Mouse (Mus musculus): ENCODE measurements around the gene Shkbp1. TPM values are rescaled to one million over a fixed set of nuclear protein-coding genes. Genes with fewer than 3 reads are reported as not detected.
A peak's percentile ranks its signal among the peaks of the same experiment; 100 is the strongest.

Gene Shkbp1
- polyA plus RNA-seq, 1 experiment from 2014 or later = 52.4 TPM

GRCm38 (mm10) chr7:27327500-27327899 is 28.3 kb downstream of the Shkbp1 start:
- Histone ChIP-seq H3K4me1 (ENCODE audit: control insufficient read depth, insufficient read depth, low read length) (peaks cover 11% of the 10 kb centered on the region), H3K27ac (ENCODE audit: low read depth, low read length) (no peak overlapping the region), H3K9me3 (replicated peaks; ENCODE audit: control insufficient read depth, low read length) (no peaks in the 10 kb centered on the region), H3K4me2 (ENCODE audit: low read length) (no peak overlapping the region), H3K36me3 (ENCODE audit: control insufficient read depth, insufficient read depth, low read length) (0 out of 2 replicates have a peak, but pooled peaks cover 4% of the 10 kb centered on the region), H3K27me3 (replicated peaks; ENCODE audit: control insufficient read depth, insufficient read depth, low read length) (peaks cover 71% of the 10 kb centered on the region), H3K4me3 (ENCODE audit: low read depth, low read length) (no peak overlapping the region), H3K9ac (ENCODE audit: low read length) (no peak overlapping the region)
- DNase-seq (ENCODE audit: low spot score) (no peak), ATAC-seq (no peak)
- 93% methylated on average over 8 of the region's 8 CpGs for WGBS

DNA sequence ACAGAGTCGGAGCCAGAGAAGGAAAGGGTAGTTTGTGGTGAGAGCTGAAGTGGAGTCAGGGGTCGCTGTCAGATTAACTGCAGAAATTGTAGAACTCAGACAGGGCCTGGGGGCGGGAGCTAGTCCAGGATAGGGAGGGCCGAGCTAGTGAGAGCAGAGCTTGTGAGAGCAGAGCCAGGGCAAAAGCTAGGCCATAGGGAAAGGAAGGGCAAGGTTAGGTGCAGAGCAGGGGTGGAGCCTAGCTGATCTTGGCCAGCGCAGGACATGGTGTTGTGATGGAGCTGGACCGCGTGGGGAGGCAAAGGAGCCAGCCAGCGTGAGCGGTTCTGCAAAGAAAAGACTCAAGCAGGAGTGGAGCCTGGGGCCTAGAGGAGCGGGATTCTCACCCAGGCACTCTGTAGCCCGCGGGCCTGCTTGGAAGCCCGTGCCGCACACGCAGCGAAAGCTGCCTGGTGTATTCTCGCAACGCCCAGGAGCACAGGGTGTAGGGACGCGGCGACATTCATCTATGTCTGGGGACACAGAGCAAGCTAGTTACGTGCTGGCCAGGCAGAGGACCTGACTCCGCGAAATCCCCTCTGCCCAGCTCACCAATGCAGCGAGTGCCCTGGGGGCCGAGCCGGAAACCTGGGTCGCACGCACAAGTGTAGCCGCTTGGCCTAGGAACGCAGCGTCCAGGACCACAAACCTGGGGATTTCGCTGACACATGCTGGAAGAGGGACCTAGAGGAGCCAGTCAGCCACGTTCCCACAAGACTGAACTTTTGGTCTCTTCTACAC is 29.5 kb downstream of the Shkbp1 start:
- 41% methylated on average over 34 of the region's 34 CpGs for WGBS
- Histone ChIP-seq H3K4me2 (ENCODE audit: low read length) (peak overlapping the region; percentile 46; the same call in 1 of the 2 replicates), H3K27ac (ENCODE audit: low read depth, low read length) (no peak overlapping the region), H3K4me1 (ENCODE audit: control insufficient read depth, insufficient read depth, low read length) (peaks cover 11% of the 10 kb centered on the region), H3K27me3 (replicated peaks; ENCODE audit: control insufficient read depth, insufficient read depth, low read length) (peaks cover 59% of the 10 kb centered on the region), H3K36me3 (ENCODE audit: control insufficient read depth, insufficient read depth, low read length) (0 out of 2 replicates have a peak, but pooled peaks cover 4% of the 10 kb centered on the region), H3K9ac (ENCODE audit: low read length) (no peak overlapping the region), H3K4me3 (ENCODE audit: low read depth, low read length) (peak overlapping the region; percentile 19; the same call in 1 of the 2 replicates), H3K9me3 (replicated peaks; ENCODE audit: control insufficient read depth, low read length) (no peaks in the 10 kb centered on the region)
- DNase-seq (ENCODE audit: low spot score) (no peak), ATAC-seq (no peak)

DNA sequence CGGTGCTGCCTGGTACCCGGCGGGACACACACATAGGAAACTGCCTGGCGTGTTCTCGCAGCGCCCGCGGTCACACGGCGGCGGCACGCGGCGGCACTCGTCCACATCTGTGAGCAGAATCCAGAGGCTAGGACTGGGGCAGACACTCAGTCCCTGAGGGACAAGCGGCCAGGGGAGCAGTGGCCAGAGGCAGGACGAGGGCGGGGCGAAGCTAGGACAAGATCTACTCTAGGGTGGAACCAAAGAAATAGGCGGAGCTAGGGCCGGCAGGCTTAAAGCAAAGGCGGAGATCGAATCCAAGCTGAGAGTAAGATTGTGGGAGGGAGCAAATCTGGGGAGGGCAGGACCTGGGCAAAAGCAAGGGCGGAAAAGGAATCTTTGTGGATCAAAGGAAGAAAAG is 30.1 kb downstream of the Shkbp1 start:
- Histone ChIP-seq H3K9ac (ENCODE audit: low read length) (peak overlapping the region; percentile 49), H3K4me3 (ENCODE audit: low read depth, low read length) (peak overlapping the region; percentile 19; the same call in 1 of the 2 replicates), H3K27me3 (replicated peaks; ENCODE audit: control insufficient read depth, insufficient read depth, low read length) (peaks cover 53% of the 10 kb centered on the region), H3K4me2 (ENCODE audit: low read length) (peak overlapping the region; percentile 46), H3K9me3 (replicated peaks; ENCODE audit: control insufficient read depth, low read length) (no peaks in the 10 kb centered on the region), H3K36me3 (ENCODE audit: control insufficient read depth, insufficient read depth, low read length) (0 out of 2 replicates have a peak, but pooled peaks cover 4% of the 10 kb centered on the region), H3K27ac (ENCODE audit: low read depth, low read length) (no peak overlapping the region), H3K4me1 (ENCODE audit: control insufficient read depth, insufficient read depth, low read length) (peaks cover 6% of the 10 kb centered on the region)
- DNase-seq (ENCODE audit: low spot score) (no peak), ATAC-seq (no peak)
- WGBS = 3% methylated on average over 24 of the region's 24 CpGs

- H3K27me3 ChIP-seq (replicated peaks; ENCODE audit: control insufficient read depth, insufficient read depth, low read length) = peaks cover 46% of the 10 kb centered on the region
Observed at GRCm38 (mm10) chr7:27324928-27325327, 30.9 kb downstream of the Shkbp1 start.

DNA sequence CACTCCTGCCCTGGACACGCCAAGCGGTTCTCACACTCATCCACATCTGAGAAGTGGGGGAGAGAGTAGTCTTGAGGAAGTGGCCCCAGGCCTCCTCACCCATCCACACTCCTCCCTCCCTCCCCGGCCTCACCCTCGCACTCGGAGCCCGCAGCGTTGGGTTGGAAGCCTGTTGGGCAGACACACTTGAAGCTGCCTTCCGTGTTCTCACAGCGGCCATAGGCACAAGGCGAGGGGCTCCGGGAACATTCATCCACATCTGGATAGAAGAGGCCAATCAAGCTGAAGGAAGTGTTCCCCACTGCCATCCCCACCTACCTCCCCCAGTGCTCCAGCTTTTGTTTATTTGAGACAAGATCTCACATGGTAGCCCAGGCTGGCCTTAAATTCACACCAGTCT is 31.7 kb downstream of the Shkbp1 start:
- H3K27me3 ChIP-seq (replicated peaks; ENCODE audit: control insufficient read depth, insufficient read depth, low read length) = peaks cover 39% of the 10 kb centered on the region
- H3K9ac ChIP-seq (ENCODE audit: low read length) = no peak overlapping the region
- ATAC-seq (no peak), DNase-seq (ENCODE audit: low spot score) (no peak)
- H3K36me3 ChIP-seq (ENCODE audit: control insufficient read depth, insufficient read depth, low read length) = 0 out of 2 replicates have a peak, but pooled peaks cover 7% of the 10 kb centered on the region
- no peak overlapping the region for H3K27ac ChIP-seq (ENCODE audit: low read depth, low read length)
- WGBS = 96% methylated on average over 11 of the region's 11 CpGs
- no peak overlapping the region for H3K4me3 ChIP-seq (ENCODE audit: low read depth, low read length)
- H3K4me2 ChIP-seq (ENCODE audit: low read length) = no peak overlapping the region
- H3K9me3 ChIP-seq (replicated peaks; ENCODE audit: control insufficient read depth, low read length) = no peaks in the 10 kb centered on the region
- H3K4me1 ChIP-seq (ENCODE audit: control insufficient read depth, insufficient read depth, low read length) = peaks cover 6% of the 10 kb centered on the region; the same call in 1 of the 2 replicates

More at GRCm38 (mm10) chr7:27324928-27325327, 30.9 kb downstream of the Shkbp1 start:
- Histone ChIP-seq H3K27ac (ENCODE audit: low read depth, low read length) (no peak overlapping the region), H3K9me3 (replicated peaks; ENCODE audit: control insufficient read depth, low read length) (no peaks in the 10 kb centered on the region), H3K4me3 (ENCODE audit: low read depth, low read length) (no peak overlapping the region), H3K36me3 (ENCODE audit: control insufficient read depth, insufficient read depth, low read length) (0 out of 2 replicates have a peak, but pooled peaks cover 4% of the 10 kb centered on the region), H3K9ac (ENCODE audit: low read length) (no peak overlapping the region), H3K4me2 (ENCODE audit: low read length) (no peak overlapping the region), H3K4me1 (ENCODE audit: control insufficient read depth, insufficient read depth, low read length) (peaks cover 6% of the 10 kb centered on the region; the same call in 1 of the 2 replicates)
- WGBS = 59% methylated on average over 18 of the region's 20 CpGs
- no peak for ATAC-seq
- DNase-seq (ENCODE audit: low spot score) = no peak

GRCm38 (mm10) chr7:27323001-27323400 is 32.8 kb downstream of the Shkbp1 start:
- no peaks in the 10 kb centered on the region for H3K9me3 ChIP-seq (replicated peaks; ENCODE audit: control insufficient read depth, low read length)
- no peak overlapping the region for H3K4me3 ChIP-seq (ENCODE audit: low read depth, low read length)
- no peak overlapping the region for H3K4me2 ChIP-seq (ENCODE audit: low read length)
- peaks cover 28% of the 10 kb centered on the region for H3K27me3 ChIP-seq (replicated peaks; ENCODE audit: control insufficient read depth, insufficient read depth, low read length)
- H3K36me3 ChIP-seq (ENCODE audit: control insufficient read depth, insufficient read depth, low read length) = 0 out of 2 replicates have a peak, but pooled peaks cover 5% of the 10 kb centered on the region
- H3K9ac ChIP-seq (ENCODE audit: low read length) = no peak overlapping the region
- WGBS = 88% methylated on average over 5 of the region's 5 CpGs
- H3K27ac ChIP-seq (ENCODE audit: low read depth, low read length) = no peak overlapping the region
- DNase-seq (ENCODE audit: low spot score) (no peak), ATAC-seq (no peak)
- H3K4me1 ChIP-seq (ENCODE audit: control insufficient read depth, insufficient read depth, low read length) = peaks cover 6% of the 10 kb centered on the region; the same call in 1 of the 2 replicates

DNA sequence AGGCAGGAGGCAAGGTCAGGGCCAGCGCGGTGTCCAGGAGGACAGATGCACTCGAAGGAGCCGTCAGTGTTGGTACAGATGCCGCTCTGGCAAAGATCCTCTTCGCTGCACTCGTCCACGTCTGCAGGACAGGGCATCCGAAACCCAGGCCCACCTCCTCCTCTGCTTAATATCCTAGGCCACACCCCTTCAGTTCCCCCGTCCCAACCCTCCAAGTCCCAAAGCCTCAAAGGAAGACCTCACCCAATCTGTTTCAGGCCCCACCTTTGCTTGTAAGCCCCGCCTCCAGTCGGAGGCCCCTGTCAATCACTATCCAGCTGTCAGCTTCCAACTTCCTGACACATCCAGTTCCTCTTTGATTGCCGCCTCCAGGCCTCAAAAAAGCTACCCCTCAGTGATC is 33.5 kb downstream of the Shkbp1 start:
- 25% methylated on average over 13 of the region's 13 CpGs for WGBS
- Histone ChIP-seq H3K36me3 (ENCODE audit: control insufficient read depth, insufficient read depth, low read length) (0 out of 2 replicates have a peak, but pooled peaks cover 5% of the 10 kb centered on the region), H3K4me1 (ENCODE audit: control insufficient read depth, insufficient read depth, low read length) (peaks cover 6% of the 10 kb centered on the region; the same call in 1 of the 2 replicates), H3K9me3 (replicated peaks; ENCODE audit: control insufficient read depth, low read length) (no peaks in the 10 kb centered on the region), H3K4me3 (ENCODE audit: low read depth, low read length) (no peak overlapping the region), H3K9ac (ENCODE audit: low read length) (no peak overlapping the region), H3K27me3 (replicated peaks; ENCODE audit: control insufficient read depth, insufficient read depth, low read length) (peaks cover 20% of the 10 kb centered on the region), H3K27ac (ENCODE audit: low read depth, low read length) (no peak overlapping the region), H3K4me2 (ENCODE audit: low read length) (no peak overlapping the region)
- no peak for DNase-seq (ENCODE audit: low spot score)
- no peak for ATAC-seq

DNA sequence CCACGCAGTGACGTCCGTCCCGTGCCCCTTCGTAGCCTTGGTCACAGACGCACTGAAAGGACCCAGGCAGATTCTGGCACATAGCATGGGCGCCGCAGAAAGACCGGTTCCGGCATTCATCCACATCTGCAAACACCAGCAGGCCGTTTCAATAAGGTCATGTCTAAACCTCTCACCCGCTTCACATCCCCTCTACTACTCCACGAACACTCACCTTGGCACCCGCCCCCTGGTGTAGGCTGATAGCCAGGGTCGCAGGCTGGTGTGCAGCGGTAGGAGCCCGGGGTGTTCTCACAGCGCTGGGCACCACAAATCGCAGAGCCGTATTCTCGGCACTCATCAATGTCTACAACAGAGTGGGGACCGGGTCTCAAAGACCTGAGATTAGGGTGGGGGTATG is 36.4 kb downstream of the Shkbp1 start:
- WGBS = 91% methylated on average over 22 of the region's 22 CpGs
- Histone ChIP-seq H3K9ac (ENCODE audit: low read length) (no peak overlapping the region), H3K36me3 (ENCODE audit: control insufficient read depth, insufficient read depth, low read length) (0 out of 2 replicates have a peak, but pooled peaks cover 5% of the 10 kb centered on the region), H3K4me1 (ENCODE audit: control insufficient read depth, insufficient read depth, low read length) (peaks cover 3% of the 10 kb centered on the region; the same call in 1 of the 2 replicates), H3K4me3 (ENCODE audit: low read depth, low read length) (no peak overlapping the region), H3K27ac (ENCODE audit: low read depth, low read length) (no peak overlapping the region), H3K9me3 (replicated peaks; ENCODE audit: control insufficient read depth, low read length) (no peaks in the 10 kb centered on the region), H3K4me2 (ENCODE audit: low read length) (no peak overlapping the region), H3K27me3 (replicated peaks; ENCODE audit: control insufficient read depth, insufficient read depth, low read length) (no peaks in the 10 kb centered on the region)
- DNase-seq (ENCODE audit: low spot score) = no peak
- ATAC-seq = no peak

DNA sequence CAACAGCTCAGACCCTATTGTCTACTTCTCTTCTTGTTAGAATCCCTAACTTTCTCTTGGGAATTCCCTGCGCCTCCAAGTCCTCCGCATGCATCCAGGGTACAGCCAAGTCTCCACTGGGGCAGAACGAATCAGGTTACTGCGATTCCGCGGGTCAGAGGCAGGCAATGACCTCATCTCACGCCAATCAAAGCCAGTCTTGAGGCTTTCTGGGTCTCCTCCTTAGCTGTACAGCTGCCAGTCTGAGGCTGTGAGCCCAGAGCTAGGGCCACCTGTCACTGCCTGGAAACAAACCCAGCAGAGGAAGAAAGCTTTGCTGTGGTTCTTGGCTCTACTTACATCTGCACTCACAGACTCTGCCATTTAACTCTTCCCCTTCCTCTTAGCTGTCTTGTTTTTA is 39.9 kb downstream of the Shkbp1 start:
- H3K27me3 ChIP-seq (replicated peaks; ENCODE audit: control insufficient read depth, insufficient read depth, low read length) = no peaks in the 10 kb centered on the region
- H3K9me3 ChIP-seq (replicated peaks; ENCODE audit: control insufficient read depth, low read length) = 0 out of 2 replicates have a peak, but pooled peaks cover 4% of the 10 kb centered on the region
- ATAC-seq = peak; percentile 85
- H3K4me2 ChIP-seq (ENCODE audit: low read length) = no peak overlapping the region
- H3K4me1 ChIP-seq (ENCODE audit: control insufficient read depth, insufficient read depth, low read length) = peaks cover 3% of the 10 kb centered on the region; the same call in 1 of the 2 replicates
- 24% methylated on average over 7 of the region's 7 CpGs for WGBS
- H3K36me3 ChIP-seq (ENCODE audit: control insufficient read depth, insufficient read depth, low read length) = 0 out of 2 replicates have a peak, but pooled peaks cover 6% of the 10 kb centered on the region
- no peak overlapping the region for H3K4me3 ChIP-seq (ENCODE audit: low read depth, low read length)
- no peak overlapping the region for H3K27ac ChIP-seq (ENCODE audit: low read depth, low read length)
- peak; percentile 82 for DNase-seq (ENCODE audit: low spot score)
- 0 out of 2 replicates have a peak overlapping the region, but pooled peaks have one; percentile 13 for H3K9ac ChIP-seq (ENCODE audit: low read length)

All from forebrain, embryonic 14.5 days (tissue).